Mouse (Mus musculus): ENCODE data around the gene Adamtsl2. TPM values are rescaled to one million over a fixed set of nuclear protein-coding genes. Genes with fewer than 3 reads are reported as not detected.

Gene Adamtsl2
- 1 to 10 TPM; 2.5 to 4.6 TPM for total RNA-seq (2021)
- long read RNA-seq, experiment 1, partial matches to known transcripts: 2 of 4 reads
- long read RNA-seq, experiment 1, other reads (novel, unspliced or antisense): 2 of 4 reads
- long read RNA-seq, experiment 2, partial matches to known transcripts: 0 of 1 reads
- long read RNA-seq, experiment 2, other reads (novel, unspliced or antisense): 1 of 1 reads

DNA sequence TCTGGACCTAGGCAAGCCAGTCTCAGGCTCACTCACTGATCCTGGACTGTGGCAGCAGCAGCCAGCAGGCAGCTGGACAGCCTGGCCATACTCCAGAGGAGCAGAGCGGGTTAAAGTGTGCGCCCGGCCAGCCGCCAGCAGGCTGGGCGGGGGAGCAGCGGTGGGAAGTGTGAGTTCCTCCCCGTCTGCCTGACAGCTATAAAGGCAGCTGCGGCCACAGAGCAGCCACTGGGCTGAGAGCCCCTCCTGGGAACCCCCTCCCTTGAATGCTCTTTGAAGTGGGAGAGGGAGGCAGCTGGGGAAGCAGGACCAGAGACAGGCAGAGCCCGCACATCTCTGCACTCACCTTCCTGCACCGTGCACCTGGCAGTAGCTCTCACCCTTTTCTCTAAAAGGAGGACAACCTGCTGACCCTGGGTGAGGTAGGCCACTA, at the start of gene Adamtsl2:
Gene Adamtsl2 (plus strand): TSS at position 228 of the 433 bp plus-strand sequence.
- DNase-seq (ENCODE audit: low spot score in 2 of 2): peak; percentile 80 to 92

DNA sequence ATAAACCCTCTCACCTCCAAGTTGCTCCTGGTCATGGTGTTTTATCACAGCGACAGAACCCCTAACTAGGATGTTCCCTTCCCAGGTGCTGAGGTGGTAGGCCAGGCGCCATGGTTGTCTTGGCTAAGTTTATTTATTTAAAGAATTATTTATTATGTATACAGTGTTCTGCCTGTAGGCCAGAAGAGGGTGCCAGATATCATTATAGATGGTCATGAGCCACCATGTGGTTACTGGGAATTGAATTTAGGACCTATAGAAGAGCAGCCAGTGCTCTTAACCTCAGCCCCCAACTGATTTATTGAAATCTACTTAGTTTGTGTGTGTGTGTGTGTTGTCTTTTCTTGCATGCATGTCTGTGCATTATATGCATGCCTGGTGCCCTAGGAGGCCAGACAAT, 46.8 kb upstream of the Adamtsl2 start:
- no peak for DNase-seq (ENCODE audit: low spot score in 2 of 2)

DNA sequence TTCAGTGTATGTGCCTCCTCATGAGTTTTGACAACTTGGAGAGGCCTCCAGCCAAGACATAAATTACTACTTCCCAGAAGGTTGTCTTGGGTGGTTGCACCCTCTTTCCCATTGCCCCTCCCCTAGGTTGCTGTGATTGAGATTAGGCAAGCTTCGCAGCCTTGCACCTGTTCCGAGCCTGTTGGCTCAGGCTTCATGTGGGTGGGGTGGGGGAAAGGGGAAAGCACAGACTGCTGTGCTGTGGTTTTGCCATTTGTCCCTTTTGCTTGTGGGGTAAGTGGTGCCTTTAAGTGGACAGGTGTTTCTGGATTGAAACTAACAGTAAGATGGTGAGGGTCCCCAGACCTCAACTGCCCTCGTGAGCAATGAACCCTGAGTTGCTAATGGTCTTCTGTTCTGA, 43.2 kb upstream of the Adamtsl2 start:
- DNase-seq (ENCODE audit: low spot score in 2 of 2): no peak

DNA sequence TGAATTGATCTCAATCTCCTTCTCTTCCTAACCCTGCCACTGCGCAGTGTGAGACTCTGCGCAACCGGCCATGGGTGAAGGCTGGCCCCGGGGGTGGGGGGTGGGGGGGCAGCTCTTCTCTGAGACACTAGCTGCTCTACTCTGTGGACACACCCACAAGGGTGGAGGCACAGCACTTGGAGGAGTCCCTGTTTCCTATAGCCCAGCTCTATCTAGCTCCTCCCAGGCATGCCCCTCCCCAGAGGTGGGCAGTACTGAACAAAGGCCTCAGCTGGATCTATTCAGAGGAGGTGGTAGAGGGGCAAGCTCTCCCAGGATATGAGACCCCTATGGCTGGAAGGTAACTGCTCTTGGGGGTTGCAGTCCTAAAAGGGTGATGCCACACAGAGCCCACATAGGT, 42.2 kb upstream of the Adamtsl2 start:
- DNase-seq (ENCODE audit: low spot score in 2 of 2): no peak

DNA sequence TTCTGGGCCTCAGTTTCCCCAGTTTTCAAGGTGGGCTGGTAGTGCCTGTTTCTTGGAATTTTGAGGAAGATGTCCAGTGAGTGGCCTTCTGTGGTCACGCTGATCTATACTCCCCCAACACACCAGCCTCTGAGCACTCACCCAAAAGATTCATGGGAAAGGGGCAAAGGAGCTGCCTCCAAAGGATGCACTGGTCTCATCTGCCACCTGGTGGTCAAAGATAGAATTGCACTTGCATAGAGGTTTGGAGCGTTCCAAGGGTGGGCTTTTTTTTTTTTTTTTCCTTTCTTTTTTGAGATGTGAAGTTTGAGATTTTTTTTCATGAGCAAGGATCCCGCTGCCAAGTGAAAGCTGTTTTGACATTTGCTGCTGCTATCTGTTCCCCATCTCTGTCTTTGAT, 40.6 kb upstream of the Adamtsl2 start:
- DNase-seq (ENCODE audit: low spot score in 2 of 2): peak; percentile 69 to 71

DNA sequence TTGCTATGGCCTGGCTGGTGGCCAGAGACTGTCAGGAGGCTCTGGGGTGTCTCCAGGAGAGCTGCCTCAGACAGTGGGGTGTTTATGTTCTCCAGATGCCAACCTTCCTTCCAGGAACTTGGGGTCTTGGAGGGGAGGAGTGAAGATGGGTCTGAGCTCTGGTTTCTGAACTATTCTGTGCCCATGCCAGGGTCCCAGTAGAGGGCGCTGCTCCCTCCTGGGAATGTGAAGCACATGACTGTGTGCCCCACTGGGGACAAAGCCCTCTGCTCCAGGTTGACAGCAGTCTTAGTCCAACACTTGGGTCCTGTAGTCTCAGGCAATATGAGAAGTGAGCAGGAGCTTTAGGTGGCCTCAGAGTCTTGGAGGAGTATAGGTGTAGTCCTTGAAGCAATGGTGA, 39.9 kb upstream of the Adamtsl2 start:
- no peak for DNase-seq (ENCODE audit: low spot score in 2 of 2)

DNA sequence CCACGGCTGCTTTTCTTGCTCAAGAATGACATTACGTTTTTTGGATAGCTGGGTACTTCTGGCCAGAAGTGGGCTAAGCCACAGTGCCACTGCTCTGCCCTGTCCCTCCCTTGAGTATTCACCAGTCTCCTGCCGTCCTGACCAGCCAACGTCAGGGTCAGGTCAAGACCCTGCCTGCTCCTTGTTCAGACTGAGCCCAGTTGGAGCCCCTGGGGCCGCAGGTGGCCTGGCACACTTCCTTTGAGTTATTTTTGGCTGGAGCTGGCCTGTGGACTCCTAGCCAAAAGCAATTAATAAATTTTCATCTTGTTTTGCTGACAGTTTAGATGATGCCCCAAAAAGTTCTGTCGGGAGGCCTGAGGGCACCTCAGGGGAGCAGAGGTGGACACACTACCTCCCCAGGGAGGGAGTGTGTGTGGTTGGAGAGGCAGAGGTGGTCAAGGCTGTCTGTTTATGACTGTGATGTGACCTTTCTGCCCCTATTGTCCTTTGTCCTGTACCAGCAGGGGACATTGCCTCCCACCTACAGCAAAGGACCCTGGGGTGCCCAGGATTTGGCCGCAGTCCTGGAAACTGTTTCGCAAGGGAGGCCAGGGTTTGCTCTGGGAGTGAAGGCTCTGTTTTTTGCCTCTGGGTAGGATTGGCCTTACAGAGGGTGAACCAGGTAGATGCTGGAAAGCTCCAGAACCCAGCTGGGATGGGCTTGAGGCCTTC, 36.9 kb upstream of the Adamtsl2 start:
- no peak for DNase-seq (ENCODE audit: low spot score in 2 of 2)

DNA sequence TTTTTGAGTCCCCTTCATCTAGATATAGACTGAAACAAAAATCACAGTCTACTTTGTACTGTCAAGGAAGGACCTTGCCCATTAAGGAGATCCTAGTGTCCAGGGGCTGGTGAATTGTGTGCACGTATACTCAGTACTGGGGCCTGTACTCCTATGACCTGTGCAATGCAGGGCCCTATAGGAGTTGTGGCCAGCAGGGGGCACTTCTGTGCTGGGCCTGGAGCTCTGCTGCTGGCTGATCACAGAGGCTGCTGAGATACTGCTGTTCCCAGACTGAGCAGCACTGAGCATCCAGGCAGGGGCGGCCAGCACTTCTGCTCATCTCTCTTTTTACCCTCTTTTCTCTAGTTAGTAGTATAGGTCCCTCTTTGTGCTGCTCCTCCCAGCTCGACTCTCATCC, 35.7 kb upstream of the Adamtsl2 start:
- peak; percentile 76 to 86 for DNase-seq (ENCODE audit: low spot score in 2 of 2)

DNA sequence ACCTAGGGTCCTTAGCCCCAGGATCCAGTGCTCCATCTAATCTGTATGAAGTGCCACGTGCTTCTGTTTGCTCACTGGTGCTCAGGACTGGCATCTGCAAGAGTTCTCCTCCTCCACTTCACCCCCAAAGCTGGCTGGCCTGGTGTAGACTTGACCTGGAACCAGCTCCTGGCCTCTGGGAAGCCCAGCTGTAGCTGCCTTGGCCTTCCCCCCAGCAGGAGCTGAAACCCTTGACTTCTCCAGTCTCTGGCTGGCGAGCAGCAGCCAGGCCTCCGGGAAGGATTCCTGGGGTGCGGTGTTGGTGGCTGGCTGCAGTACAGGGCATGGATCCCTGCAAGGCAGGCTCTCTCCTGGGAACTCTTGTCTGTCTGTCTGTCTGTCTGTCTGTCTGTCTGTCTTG, 35.0 kb upstream of the Adamtsl2 start:
- no peak for DNase-seq (ENCODE audit: low spot score in 2 of 2)

DNA sequence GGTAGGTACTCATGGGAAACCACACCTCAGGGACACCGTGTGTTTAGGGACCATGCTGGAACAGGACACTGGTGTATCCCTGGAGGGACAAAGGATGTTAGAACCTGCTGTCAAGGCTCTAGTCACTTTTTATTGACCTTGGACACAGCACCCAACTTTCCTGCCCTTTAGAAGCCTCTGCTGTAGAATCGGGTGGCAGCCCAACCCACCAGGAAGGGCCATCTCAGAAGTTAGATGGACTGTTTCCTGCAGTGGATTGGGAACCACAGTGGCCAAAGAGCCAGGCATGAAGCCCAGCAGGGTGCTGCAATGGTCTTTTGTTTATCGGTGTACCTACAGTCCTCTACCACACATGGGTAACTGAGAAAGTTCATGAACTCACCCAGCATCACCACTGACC, 34.5 kb upstream of the Adamtsl2 start:
- DNase-seq (ENCODE audit: low spot score in 2 of 2): no peak

DNA sequence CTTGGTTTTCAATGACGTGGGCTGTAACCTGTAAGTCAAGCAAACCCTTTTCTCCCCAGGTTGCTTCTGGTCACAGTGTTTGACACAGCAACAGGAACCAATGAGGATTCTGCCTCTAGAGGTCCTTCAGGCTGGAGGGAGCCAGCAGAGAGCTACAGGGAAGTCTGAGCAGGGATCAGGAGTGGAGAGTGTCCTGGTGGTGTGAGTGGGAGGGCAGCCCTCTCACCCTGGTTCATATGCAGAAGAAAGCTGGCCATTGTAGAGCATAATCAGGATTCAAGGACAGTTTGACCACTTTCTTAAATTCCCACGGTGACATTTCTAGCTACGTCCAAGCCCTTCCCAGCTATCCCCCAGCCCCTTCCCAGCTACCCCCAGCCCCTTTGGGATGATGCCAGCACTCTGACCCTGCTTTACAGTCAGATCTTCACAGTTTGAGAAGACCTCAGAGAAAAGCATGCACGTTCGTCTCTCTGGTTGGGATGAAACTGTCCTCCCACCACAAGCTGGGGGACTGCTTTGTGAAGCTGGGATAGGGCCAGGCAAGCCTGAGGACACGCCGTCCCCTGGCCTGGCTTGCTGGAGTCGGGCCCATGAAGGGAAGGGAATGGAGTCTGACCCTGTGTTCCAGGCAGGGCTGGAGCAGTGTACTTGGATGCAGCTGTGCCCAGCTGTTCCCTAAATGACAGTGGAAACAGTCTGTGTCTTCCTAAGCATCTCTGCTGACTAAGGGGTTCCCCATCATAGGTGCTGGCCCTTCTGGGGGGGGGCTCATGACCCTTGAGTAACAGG, 33.0 kb upstream of the Adamtsl2 start:
- peak in 1 of 2 experiments; percentile 73 for DNase-seq (ENCODE audit: low spot score in 2 of 2)

DNA sequence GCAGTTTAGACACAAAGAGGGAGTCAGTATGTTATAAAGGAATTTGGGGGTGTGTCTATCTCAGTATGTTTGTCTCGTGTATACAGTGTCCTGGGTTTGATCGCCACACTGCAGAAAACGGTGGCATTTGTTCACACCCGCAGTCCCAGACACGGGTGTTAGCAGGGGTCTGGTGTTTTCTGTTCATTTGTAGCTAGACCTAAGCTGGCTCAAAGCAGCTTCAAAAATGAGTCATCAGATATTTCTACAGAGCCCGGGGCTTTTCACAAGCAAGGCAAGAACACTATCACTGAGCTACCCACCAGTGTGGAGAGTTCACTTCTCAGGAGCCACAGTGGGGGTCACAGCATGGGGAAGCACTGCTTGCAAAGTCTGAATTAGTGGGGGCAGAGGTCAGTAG, 29.8 kb upstream of the Adamtsl2 start:
- no peak for DNase-seq (ENCODE audit: low spot score in 2 of 2)

DNA sequence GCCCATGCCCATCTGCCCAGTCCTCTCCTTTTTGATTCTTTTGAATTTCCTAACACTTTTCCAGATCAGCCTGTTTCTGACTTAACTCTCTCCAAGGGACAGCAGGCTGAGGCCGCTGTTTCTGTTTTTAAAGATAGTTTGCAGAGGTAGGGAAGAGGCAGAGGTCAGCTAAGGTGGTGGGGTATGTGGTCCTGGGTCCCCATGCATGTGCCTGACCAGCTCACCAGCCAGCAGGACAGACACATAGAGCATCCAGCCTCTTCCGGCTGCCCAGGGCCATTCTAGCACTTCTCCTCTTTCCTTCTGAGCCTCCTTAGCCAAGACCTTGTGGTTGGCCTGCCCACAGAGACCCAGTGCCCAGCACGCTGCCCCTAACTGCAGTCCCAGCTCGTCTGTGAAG, 20.9 kb upstream of the Adamtsl2 start:
- DNase-seq (ENCODE audit: low spot score in 2 of 2): no peak

DNA sequence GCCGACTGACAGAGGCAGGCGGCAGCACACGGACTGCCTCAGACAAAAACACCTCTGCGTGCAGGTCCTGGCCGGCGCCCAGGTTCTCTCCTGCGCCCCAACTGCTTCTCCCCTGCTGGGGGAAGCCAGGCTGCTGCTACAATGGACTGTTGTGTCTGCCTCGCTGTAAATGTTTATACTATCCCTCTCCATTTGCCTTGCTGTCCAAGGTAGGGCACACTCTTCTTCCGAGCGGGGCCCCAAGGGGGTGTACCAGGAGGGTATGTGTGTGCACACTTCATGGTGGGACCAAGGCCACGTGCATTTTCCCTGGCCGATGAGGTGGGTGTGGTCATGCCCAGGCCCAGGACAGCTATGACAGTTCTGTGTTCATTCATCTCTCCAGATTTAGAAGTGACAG, 20.4 kb upstream of the Adamtsl2 start:
- DNase-seq (ENCODE audit: low spot score in 2 of 2): peak in 1 of 2 experiments; percentile 10

DNA sequence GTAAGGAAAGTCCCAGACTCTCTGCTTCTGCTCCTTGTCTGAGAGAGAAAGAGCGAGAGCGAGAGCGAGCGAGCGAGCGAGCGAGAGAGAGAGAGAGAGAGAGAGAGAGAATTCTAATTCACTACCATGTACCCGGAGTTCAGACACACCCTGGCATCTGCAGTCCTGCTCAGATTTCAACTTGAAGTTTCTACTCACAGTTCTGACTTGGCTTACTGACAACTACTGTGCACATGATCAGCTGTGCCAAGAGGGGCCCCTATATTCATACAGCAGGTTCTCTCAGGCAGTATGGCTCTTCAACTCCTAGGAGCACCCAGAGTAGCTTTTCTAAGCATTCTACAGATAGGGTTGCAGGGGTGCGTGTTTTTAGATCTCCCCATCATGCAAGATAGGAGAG, 20.0 kb upstream of the Adamtsl2 start:
- peak in 1 of 2 experiments; percentile 6 for DNase-seq (ENCODE audit: low spot score in 2 of 2)

DNA sequence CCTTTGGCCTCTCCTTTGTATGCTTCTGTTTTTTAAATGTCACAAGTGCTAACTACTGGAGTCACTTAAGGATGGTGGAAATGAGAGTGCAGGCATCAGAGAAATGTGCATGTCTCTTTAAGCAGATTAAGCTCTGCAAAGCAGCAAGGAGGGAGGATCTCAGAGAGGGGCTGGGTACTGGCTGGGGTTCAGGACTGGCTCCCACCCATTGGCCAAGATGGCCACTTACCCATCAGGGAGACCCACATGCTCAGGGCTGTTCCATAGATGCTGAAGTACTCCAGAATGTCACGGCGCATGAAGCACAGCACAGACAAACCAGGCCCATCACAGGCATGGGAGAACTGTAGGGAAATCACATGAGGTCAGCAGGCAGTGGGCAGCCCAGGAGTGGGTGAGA, 12.1 kb upstream of the Adamtsl2 start:
- DNase-seq (ENCODE audit: low spot score in 2 of 2): no peak

DNA sequence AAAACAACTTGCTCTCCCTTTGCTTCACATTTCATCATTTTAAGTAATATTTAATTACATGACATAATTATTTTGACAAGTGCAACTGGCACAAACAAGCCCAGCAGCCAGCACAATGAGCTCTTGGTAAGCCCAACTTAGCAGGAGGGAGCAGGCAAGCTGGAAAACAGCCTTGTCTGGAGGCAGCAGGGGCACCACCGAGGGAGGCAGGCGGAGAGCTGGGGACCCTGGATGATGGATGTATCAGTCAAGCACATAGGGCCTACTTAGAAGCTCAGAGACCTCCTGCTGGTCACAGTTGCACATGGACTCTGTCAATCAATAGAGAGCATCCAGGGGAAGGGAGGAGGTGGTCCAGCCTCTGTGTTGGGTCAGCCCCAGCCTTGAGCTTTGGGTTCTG, 11.2 kb upstream of the Adamtsl2 start:
- DNase-seq (ENCODE audit: low spot score in 2 of 2): no peak

DNA sequence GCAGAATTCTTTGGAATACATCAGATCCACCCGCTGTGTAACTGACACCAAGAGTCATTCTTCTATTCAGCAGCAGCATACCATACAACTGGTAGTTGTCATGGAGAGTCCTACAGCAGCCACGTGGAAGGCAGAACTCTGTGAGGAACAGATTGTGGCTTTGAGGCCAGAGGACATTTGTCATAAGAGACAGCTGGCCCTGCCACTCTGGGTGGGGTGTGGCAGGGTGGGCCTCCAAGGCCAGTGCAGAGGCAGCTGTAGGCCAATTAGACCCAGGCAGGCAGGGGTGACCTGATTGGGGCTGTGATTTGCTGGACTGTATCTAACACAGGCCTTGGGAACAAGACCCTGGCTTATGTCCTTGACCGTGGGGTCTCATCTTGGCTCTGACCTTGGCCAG, 9.5 kb upstream of the Adamtsl2 start:
- no peak for DNase-seq (ENCODE audit: low spot score in 2 of 2)

DNA sequence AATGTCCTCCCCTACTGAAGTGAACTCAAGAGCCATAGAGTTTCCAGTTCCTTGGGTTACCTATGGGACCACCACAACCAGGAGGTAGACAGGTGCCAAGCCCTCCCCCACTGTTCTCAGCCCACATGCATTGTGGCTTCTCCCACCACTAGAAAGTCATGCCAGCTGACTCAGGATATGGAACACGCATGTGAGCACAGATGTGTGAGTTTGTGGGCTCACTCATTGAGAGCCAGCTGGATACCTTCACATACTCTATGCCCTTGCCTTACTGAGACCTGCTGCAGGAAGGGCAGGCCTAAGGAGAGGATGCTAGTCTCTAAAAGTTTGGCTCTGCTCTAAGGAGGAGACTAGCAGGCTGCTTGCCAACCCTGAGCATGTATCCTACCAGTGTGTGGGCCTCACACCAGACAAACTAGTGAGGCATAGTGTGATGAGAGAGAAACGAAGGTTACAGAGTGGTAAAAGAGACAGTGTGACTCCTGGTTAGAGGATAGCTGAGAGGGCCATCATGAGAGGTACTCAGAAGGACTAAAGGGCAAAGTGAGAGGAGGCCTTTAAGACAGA, 8.8 kb upstream of the Adamtsl2 start:
- no peak for DNase-seq (ENCODE audit: low spot score in 2 of 2)

DNA sequence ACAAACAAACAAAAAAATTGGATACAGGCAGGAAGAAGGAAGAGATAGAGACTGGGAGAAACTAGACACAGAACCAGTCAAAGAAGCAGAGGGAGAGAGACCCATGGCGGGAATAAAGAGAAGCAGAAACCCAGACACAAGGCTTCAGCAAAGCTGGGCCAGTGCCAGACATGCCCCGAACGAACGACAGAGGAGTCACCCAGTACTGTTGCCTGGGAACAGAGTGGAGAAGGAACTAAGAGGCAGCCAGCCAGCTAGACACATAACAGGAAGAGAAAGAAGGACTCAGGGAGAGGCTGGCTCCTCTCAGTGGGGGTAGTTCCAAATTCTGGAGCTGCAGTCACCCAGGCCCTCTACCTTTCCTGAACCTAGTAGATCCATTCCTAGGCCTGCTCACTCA, 8.0 kb upstream of the Adamtsl2 start:
- peak in 1 of 2 experiments; percentile 71 for DNase-seq (ENCODE audit: low spot score in 2 of 2)

DNA sequence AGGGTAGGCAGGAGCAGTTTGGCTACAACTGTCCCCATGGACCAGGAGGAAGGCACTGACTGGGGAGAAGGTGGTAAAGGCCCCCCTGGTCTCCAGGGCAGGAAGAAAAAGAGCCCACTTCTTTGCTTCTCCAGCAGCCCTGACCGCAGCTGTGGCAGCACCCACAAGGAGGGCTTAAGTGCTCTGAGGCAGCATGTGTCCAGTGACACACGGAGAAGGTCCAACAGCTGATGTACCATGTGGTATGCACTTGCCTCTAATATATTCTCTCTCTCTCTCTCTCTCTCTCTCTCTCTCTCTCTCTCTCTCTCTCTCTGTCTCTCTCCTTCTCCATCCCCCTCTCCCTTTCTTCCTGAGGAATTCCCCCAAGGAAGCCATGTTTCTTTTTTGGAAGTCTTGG, 7.2 kb upstream of the Adamtsl2 start, which contains the start of gene Mymk:
Gene Mymk (minus strand): TSS at position 202 of the 400 bp plus-strand sequence.
- no peak for DNase-seq (ENCODE audit: low spot score in 2 of 2)

DNA sequence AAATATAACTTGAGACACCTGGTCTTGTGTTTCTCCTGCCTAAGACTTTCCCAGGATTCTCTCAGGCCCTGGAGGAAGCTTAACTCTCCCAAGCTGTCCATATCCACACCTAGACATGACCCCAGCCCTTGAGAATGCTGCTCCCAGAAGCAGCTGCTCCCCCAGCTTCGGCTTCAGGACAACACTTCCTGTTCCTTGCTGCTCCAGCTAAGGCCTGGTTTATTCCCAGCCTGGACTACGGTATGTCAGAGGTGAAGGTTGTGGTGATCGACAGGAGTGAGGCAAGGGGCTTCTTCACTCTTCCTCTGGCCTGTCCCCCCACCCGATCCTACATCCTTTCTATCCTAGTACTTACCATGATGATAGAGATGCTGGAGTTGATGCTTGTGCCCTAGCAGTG, 5.8 kb upstream of the Adamtsl2 start:
- no peak for DNase-seq (ENCODE audit: low spot score in 2 of 2)
